10 mouse cellular contexts compared by ENCODE assay signal in the genomic region with DNA sequence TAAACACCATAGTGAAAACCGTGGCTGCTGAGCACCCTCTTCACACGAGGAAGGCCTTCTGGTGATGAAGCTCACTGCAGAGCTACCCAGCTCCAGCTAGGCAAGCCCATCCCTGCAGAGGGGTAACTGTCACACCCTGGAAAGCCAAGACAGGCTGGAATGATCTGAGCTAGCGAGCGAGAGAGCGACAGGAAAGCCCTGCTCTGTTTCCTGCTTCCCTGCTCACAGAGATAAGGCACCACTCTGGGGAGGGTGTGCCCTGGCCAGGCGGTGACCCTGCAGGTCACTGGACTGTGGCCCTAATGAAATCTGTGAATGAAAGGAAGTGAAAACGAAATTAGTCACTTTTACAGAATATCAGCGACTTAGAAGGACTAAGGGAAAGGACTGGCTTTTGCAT. TPM values are rescaled to one million over a fixed set of nuclear protein-coding genes. Genes with fewer than 3 reads are reported as not detected.
DNase-seq lines count a peak whose midpoint lies in the region; ATAC-seq and TF ChIP-seq lines count a peak whose summit lies in the region.
"Had no signal": no experiment of that assay in that cellular context is flagged by ENCODE, and none has a peak within 500 bp of the region (broad histone marks: within the 10 kb centered on the region; RNA-seq: fewer than 3 reads in every experiment).

No protein-coding gene starts in this region.

- ATAC-seq in inflammation-experienced regulatory T-cells, adult 6 months, result no peak
- no peak for ATAC-seq in forebrain, embryonic 16.5 days
- ATAC-seq in midbrain, embryonic 16.5 days, result no peak

- no peaks in the 10 kb centered on the region for H3K9me3 ChIP-seq in forebrain, embryonic 16.5 days (ENCODE audit: control insufficient read depth, low read length)
- no peaks in the 10 kb centered on the region for H3K9me3 ChIP-seq in midbrain, embryonic 16.5 days (replicated peaks; ENCODE audit: control insufficient read depth, low read length, poor library complexity, severe bottlenecking)

- 40% methylated on average over 8 of the region's 8 CpGs for WGBS in lung, adult 2 months
- 58% methylated on average over 8 of the region's 8 CpGs for WGBS in forebrain, embryonic 16.5 days
- WGBS in midbrain, embryonic 16.5 days, result 49% methylated on average over 8 of the region's 8 CpGs

- H3K36me3 ChIP-seq in forebrain, embryonic 16.5 days (ENCODE audit: control insufficient read depth, insufficient read depth), result no peaks in the 10 kb centered on the region
- no peaks in the 10 kb centered on the region for H3K36me3 ChIP-seq in midbrain, embryonic 16.5 days (ENCODE audit: control insufficient read depth, insufficient read depth, low read length)

- DNase-seq in A20 (ENCODE audit: low read depth, low spot score), result peak; percentile 6
- DNase-seq in heart, adult 18-20 months, result peak; percentile 48 to 84
- peak; percentile 65 for DNase-seq in kidney, adult 9 months
- DNase-seq in lung, adult 2 months, result no peak
- no peak for DNase-seq in urinary bladder, postnatal 4 days (ENCODE audit: low spot score in 2 of 2)
- DNase-seq: thymus, postnatal 4 days had no signal

- TF ChIP-seq POLR2A in lung, adult 2 months (IDR thresholded peaks at IDR 0.05; ENCODE audit: borderline replicate concordance, extremely low read depth, low read depth, low read length), result peak; percentile 46; the same call in 1 of the 2 replicates

- no peak overlapping the region for H3K9ac ChIP-seq in forebrain, embryonic 16.5 days (replicated peaks; ENCODE audit: low read depth, low read length)
- H3K9ac ChIP-seq in midbrain, embryonic 16.5 days (ENCODE audit: low read depth, low read length), result no peak overlapping the region

- H3K4me1 ChIP-seq in lung, adult 2 months (ENCODE audit: control insufficient read depth, insufficient read depth, low read length), result peaks cover 6% of the 10 kb centered on the region
- H3K4me1 ChIP-seq in forebrain, embryonic 16.5 days (replicated peaks; ENCODE audit: control insufficient read depth, insufficient read depth, low read length), result peaks cover 10% of the 10 kb centered on the region
- H3K4me1 ChIP-seq in midbrain, embryonic 16.5 days (ENCODE audit: control insufficient read depth, insufficient read depth, low read length), result peaks cover 9% of the 10 kb centered on the region; the same call in 1 of the 2 replicates

- no peak overlapping the region for H3K27ac ChIP-seq in forebrain, embryonic 16.5 days (ENCODE audit: low read length)
- no peak overlapping the region for H3K27ac ChIP-seq in midbrain, embryonic 16.5 days (ENCODE audit: low read length)

- peaks cover 25% of the 10 kb centered on the region for H3K27me3 ChIP-seq in forebrain, embryonic 16.5 days (replicated peaks; ENCODE audit: control insufficient read depth, insufficient read depth, low read length)
- H3K27me3 ChIP-seq in midbrain, embryonic 16.5 days (ENCODE audit: control insufficient read depth, insufficient read depth, low read depth, low read length), result peaks cover 39% of the 10 kb centered on the region

- H3K4me3 ChIP-seq in lung, adult 2 months (replicated peaks; ENCODE audit: extremely low read depth, low read depth, low read length), result no peak overlapping the region
- no peak overlapping the region for H3K4me3 ChIP-seq in forebrain, embryonic 16.5 days (replicated peaks; ENCODE audit: low read length)
- H3K4me3 ChIP-seq in midbrain, embryonic 16.5 days (ENCODE audit: low read depth, low read length), result no peak overlapping the region

- no peak for TF ChIP-seq CTCF in lung, adult 2 months (IDR thresholded peaks at IDR 0.05; ENCODE audit: insufficient read depth, low read length)

- no peak overlapping the region for H3K4me2 ChIP-seq in forebrain, embryonic 16.5 days (ENCODE audit: low read length)
- no peak overlapping the region for H3K4me2 ChIP-seq in midbrain, embryonic 16.5 days (ENCODE audit: low read length)

RNA-seq across cellular contexts. Expression of gene She, which starts 4.2 kb away (rescaled TPM):
- total RNA-seq in heart, adult 18-20 months (2021), result 10 to 100 TPM; 10.0 to 10.5 TPM
- 15.1 and 16.3 TPM in 2 replicates for polyA plus RNA-seq in lung, adult 2 months (2012; rRNA removed)
- 10 to 100 TPM in 1 of 3 experiments, 1 to 10 TPM in 2; 3.3 to 10.1 (median 9.1) TPM for polyA plus RNA-seq in inflammation-experienced regulatory T-cells, adult 6 months (2017; shearing (Covaris generic))
- 1.4 and 1.6 TPM in 2 replicates for polyA plus RNA-seq in forebrain, embryonic 16.5 days (2015; fragmentation: Nextera tagmentation; extraction: Ambion mirVana)
- polyA plus RNA-seq in midbrain, embryonic 16.5 days (2015; fragmentation: Nextera tagmentation; extraction: Ambion mirVana), result 1.3 and 1.4 TPM in 2 replicates
- total RNA-seq: hematopoietic stem cell, adult 5-6 weeks had no signal

Comparison
In these comparisons a context has a peak if more than half of its experiments do, and no peak if none do; other contexts are left out.
1. DNase-seq: peak in A20 (single experiment), heart, adult 18-20 months (2 of 2) and kidney, adult 9 months (single experiment); none in lung, adult 2 months (single experiment) and urinary bladder, postnatal 4 days (0 of 2).